Mouse (Mus musculus): ENCODE data around the gene Ccdc88c.

The Ccdc88c gene

GRCm38 (mm10) chr12:100896661-100897060, 132.2 kb downstream of the Ccdc88c start:
- no peak for DNase-seq (ENCODE audit: extremely low spot score, low read depth, low spot score)

GRCm38 (mm10) chr12:100895504-100895903, 133.4 kb downstream of the Ccdc88c start:
- no peak for DNase-seq (ENCODE audit: extremely low spot score, low read depth, low spot score)

- no peak for DNase-seq (ENCODE audit: extremely low spot score, low read depth, low spot score)
Measured at GRCm38 (mm10) chr12:100890548-100890947, 138.3 kb downstream of the Ccdc88c start.

DNA sequence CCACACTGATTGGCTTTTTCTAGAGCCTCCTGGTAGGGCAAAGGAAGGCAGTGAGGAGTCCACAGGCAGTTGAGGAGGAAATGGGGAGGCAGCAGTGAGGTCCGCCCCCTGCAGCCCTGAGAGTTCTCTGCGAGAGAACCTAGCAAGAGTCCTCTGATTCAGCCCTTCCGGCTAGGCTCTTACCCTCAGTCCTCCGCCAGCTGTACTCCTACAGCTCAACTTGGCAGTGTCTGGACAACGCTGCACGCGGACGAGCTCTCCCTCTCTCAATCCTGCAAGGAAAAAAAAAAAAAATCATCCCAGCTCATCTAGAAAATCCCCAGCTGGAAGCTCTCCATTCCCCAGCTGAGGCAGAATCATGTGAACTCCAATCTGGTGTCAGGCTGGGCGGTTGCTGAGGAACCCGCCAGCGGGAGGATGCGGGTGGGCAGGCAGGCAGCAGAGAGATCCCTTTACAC, 141.0 kb downstream of the Ccdc88c start:
- no peak for DNase-seq (ENCODE audit: extremely low spot score, low read depth, low spot score)

GRCm38 (mm10) chr12:100886877-100887276, 142.0 kb downstream of the Ccdc88c start:
- no peak for DNase-seq (ENCODE audit: extremely low spot score, low read depth, low spot score)

- no peak for DNase-seq (ENCODE audit: extremely low spot score, low read depth, low spot score)
Measured at GRCm38 (mm10) chr12:100885585-100885984, 143.3 kb downstream of the Ccdc88c start.

DNA sequence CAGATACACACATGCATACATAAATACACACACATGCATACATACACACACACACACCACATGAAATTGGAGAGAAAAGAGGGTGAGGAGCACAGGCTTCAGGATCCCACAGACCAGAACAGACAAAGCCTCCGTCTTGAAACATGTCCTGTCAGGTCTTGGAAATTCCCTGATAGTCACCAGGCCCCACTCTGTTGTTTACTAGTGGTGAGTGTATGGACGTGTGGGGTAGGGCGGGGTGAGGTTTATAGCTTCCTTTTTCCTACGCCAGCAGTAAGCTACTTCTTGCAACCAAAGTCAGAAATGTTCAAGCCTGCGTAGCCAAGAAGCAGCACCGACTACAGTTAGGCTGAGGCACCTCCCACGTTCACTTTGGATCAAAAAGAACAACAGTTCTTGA, 145.7 kb downstream of the Ccdc88c start:
- DNase-seq (ENCODE audit: extremely low spot score, low read depth, low spot score): no peak

DNA sequence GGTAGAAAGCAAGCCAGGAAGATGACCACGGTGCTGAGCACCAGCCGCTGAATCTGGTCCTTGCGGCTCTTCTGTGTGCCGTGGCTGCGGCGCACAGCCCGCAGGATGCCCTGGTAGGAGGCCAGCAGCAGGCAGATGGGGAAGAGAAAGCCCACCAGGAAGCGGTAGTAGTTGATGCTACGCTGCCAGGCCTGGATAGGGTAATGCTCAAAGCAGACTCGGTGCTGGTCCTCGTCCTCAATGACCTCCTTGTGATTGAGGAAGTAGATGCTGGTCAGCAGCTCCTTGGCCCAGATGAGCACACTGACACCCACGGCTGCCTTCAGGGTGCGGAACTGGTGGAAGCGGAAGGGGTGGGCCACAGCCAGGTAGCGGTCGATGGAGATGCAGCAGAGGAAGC, 150.3 kb downstream of the Ccdc88c start:
- no peak for DNase-seq (ENCODE audit: extremely low spot score, low read depth, low spot score)

GRCm38 (mm10) chr12:100877936-100878335, 150.9 kb downstream of the Ccdc88c start:
- no peak for DNase-seq (ENCODE audit: extremely low spot score, low read depth, low spot score)

GRCm38 (mm10) chr12:100875960-100876359, 152.9 kb downstream of the Ccdc88c start:
- no peak for DNase-seq (ENCODE audit: extremely low spot score, low read depth, low spot score)

GRCm38 (mm10) chr12:100875553-100875952, 153.3 kb downstream of the Ccdc88c start:
- DNase-seq (ENCODE audit: extremely low spot score, low read depth, low spot score): no peak

- no peak for DNase-seq (ENCODE audit: extremely low spot score, low read depth, low spot score)
Measured at GRCm38 (mm10) chr12:100873612-100874011, 155.2 kb downstream of the Ccdc88c start.

DNA sequence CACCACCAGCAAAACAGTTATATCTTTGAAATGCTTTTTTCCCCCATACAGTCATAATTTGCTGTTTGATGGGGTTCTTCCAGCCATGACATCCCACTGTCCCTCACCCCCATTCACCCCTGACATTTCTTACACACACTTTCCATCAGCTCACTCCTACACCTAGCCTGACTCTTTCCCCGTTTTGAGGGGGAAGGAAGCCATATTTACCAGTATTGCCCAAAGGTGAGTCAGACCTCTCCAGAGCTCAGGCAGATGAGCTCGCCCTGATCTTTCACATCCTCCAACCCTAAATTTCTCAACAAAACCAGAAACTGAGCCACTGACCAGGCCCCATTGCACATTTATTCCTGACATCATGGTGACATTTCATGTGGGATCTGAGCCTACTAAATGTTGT, 157.0 kb downstream of the Ccdc88c start:
- no peak for DNase-seq (ENCODE audit: extremely low spot score, low read depth, low spot score)

DNA sequence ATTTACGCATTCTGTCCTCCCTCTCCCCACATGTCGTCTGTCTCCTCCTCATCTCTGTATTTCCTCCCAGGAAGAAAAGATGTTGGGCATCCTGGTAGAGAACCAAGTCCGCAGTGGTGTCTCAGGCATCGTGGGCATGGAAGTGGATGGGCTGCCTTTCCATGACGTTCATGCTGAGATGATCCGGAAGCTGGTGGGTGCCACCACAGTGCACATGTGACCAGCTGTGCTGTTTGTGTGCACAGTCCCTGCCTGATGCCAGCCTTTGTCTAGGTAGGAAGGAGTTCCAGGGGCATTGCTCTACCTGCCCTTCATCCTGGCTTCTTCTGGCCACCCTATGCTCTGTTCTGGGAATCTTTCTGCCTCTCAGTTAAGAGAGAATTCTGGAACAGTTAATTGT, 157.6 kb downstream of the Ccdc88c start:
- no peak for DNase-seq (ENCODE audit: extremely low spot score, low read depth, low spot score)

DNA sequence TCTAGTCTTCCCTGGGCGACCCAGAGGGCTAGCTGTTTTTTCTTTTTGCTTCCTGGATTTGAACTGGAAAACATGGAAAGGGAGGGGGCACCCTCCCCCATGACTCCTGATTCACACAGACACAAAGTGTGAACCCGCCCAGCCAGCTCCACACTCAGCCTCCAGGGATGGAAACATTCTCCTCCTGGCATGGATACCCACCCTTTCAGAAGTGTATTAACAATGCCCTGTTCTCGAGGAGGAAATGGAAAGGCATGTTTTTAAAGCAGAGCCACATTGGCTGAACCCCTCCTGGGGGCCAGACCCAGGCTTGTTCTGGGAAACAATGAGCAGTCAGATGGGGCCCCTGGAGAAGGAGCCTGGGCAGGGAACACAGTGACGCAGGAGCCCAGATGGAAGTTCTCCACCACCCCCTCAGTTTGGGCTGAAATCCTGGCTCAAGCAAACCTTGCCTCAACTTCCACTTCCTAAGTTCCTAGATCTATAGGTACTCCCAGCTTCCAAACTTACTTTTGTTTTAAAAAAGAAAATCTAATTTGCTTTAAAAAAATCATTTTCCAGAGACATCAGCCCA, 160.7 kb downstream of the Ccdc88c start:
- no peak for DNase-seq (ENCODE audit: extremely low spot score, low read depth, low spot score)

DNA sequence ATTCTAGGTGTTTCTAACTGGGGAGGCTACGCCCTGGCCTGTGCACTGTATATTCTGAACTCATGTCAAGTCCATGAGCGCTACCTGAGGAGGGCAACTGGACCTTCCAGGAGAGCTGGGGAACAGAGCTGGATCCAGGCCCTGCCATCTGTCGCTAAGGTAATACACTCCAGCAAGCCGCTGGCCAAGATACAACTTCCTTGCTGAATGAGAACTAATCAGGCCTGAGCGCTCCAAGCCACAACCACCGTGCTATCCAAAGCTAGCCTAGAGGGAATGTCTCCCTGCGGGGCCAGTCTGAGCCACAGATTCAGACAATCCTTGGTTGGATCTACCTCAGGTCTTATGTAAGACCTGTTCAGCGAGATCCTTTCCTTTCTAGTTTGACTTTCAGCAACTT, 161.8 kb downstream of the Ccdc88c start:
- no peak for DNase-seq (ENCODE audit: extremely low spot score, low read depth, low spot score)

DNA sequence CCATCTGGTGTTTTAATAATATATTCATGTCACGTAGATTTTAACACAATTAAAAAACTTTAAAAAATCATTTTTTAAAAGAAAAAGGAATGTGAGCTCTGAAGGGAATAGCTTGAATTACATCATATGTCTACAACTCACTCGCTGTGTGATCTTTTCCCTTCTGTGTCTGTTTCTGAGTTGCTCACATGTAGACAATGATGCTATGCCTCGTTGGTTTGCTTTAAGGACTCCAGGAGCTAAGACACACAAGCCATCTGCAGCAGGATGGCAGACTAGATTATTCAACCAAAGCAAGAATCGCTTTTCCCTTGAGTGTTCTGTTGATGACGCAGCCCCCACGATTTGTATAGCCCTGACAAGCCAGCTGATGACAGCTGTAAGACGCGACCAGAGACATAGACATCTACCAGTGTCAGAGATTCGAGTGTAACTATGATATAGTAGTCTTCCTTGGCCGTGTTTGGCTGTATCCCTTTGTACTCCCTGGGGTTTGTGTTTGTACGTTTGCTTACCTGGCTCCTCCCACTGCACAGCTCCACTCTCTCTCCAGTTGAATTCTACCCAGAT, 163.3 kb downstream of the Ccdc88c start:
- DNase-seq (ENCODE audit: extremely low spot score, low read depth, low spot score): no peak

GRCm38 (mm10) chr12:100865072-100865471, 163.8 kb downstream of the Ccdc88c start:
- no peak for DNase-seq (ENCODE audit: extremely low spot score, low read depth, low spot score)

DNA sequence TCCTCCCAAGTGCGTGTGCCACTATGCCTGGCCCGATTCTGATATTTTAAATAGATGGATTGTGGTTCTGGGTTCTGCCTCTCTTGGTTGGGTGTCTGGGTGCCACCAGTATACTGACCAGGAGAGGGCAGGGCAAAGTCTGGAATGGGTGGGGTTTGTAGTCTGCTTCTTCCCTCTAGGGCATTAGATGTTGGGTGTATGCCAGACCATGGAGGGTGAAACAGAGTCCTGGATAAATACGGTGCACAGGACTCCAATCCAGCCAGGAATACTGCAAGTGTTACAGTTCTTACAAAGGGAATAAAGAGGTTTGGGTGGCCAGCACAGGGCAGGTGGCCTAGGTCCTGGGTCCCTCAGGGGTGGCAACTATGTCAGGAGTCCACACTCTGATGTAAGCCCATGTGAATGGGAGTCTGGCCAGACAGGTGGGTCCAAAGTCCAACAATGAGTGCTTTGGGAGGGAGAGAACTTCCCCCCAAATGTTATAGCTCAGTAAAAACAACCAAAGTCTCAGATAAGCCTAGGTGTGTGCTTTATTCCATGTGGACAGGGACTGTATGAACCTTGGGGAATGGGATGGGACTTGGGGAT, 165.9 kb downstream of the Ccdc88c start:
- no peak for DNase-seq (ENCODE audit: extremely low spot score, low read depth, low spot score)

- DNase-seq (ENCODE audit: extremely low spot score, low read depth, low spot score): no peak
Measured at GRCm38 (mm10) chr12:100862272-100862671, 166.6 kb downstream of the Ccdc88c start.
